Mouse (Mus musculus) left cerebral cortex, postnatal 25 days (tissue): ENCODE data around the gene Ddi2. TPM values are rescaled to one million over a fixed set of nuclear protein-coding genes. Genes with fewer than 3 reads are reported as not detected.

Experiments used
- DNase-seq, 2 experiments: peaks; one replicate each; pipeline ENCODE4 v3.0.0; 2022; ENCODE audit warnings: low spot score in 2 of 2, mixed read lengths in 1 of 2
- intact Hi-C: fragments of 180-260 bp; cut with DNase I; formaldehyde crosslinking; loops from one replicate; pipeline ENCODE4 v1.15.1; 2025
- total RNA-seq, 2 experiments: library from RNA; stranded (reverse); gene quantifications; 2 replicates each; pipeline ENCODE4 v1.2.3; 2021

Ddi2 gene
- total RNA-seq, 2 experiments from 2014 or later = 39.8 to 41.1 TPM

DNA sequence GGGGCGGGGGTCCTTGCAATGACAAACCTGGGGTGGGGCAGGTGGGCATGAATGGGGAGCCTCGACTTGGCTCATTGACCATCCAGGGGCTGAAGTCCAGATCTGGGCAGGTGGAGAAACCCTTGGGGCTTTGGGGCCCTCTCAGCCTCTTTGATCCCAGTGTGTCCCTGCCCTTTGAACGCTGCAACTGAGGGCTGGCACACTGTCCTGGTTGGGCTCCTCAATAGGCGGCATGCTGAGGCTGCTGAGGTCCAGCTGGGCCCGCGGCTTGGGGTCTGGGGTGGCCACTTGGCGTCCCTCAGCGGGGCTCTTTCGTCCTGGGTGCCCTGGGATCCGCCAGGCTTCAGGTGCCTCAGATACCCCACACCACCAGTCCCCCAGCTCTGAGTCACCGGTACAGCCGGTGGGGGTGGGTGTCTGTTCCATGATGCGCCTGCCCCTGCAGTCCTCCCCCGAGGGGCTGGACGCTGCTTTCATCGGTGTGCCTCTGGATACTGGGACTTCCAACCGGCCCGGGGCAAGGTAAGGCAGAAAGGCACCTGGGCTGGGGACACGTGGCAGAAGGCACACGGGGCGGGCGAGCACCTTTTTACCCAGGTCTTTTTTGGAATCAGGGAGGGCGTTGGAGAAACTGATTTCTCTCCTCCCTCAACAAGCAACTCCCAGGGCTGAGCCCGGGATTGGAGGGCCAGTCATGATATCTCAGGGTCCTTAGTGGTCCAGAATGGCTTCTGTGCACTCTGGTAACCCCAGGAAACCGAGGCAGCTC, 23.5 kb upstream of the Ddi2 start, which contains the start of gene Agmat:
Gene Agmat (plus strand): TSS at position 95 of the 769 bp plus-strand sequence.
- intact Hi-C loops = no loop called here
- no peak for DNase-seq

DNA sequence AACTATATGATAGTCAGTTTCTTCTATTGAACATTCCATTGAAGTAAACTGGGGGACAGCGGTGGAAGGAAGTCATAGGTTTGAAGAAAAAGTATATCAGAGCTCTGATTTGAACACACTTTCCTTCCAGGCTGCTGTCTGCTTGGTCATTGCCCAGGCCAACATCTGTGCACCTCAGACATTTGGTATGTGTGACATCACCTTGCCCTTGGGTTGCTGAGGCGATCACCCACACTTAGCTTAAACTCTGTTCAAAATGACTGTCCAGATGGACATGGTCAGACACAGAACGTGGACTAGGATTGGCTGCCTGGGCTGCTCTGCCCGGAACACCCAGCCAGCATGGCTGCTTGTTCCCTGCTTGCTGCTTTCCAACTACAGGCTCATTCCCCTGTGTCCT, 19.2 kb upstream of the Ddi2 start:
- intact Hi-C loops = no loop called here
- DNase-seq = no peak

DNA sequence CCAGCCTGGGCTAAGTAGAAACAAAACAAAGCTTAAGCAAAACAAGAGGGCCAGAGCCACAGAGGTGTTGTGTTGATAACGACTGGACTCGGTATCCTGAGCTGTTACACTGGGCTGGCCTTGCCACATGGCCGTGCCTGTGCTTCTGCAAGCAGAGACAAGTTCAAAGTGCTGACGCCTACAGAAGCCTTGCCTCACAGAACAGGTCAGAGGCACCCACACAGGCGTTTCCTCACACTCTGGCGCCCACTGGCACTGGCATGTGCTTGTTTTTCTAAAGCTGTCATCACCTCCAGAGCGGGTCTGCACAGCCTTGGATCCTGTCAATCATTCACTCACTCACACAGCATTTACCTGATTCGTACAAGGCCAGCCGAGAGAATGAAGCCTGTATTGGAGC, 18.6 kb upstream of the Ddi2 start:
- no peak for DNase-seq
- intact Hi-C loops = no loop called here

DNA sequence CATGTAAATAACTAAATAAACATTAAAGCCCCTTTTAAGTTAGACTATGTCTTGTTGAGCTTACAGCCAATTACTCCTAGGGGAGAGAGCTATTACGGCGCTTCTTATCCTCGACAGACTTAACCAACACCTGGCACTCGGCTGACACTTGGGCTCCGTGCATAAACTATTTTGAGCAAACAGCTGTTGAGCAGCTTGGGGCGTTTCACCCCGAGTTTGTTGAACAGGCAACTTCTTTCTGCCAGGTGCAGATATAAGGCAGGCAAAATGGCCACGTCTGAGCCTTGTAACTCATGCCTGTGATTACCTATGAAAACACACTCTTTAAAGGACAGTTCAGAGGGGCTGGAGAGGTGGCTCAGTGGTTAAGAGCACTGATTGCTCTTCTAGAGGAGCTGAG, 14.8 kb upstream of the Ddi2 start:
- no peak for DNase-seq
- intact Hi-C loops = no loop called here

DNA sequence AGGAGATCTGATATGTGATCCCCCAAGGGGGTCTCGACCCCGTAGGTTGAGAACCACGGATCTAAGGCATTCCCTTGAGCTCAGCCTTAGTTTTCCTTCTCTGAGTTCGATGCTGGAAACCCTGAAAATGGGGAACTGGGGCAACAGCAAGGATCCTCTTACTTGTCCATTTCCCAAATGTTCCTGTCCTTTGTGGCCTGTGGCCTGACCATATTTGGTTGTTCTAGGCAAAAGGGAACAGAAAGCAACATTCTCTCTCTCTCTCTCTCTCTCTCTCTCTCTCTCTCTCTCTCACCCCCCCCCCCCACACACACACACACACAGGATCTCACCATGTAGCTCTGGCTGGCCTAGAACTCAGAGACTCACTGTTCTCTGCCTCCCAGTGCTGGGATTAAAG, 13.6 kb upstream of the Ddi2 start:
- no peak for DNase-seq
- intact Hi-C loops = no loop called here

- intact Hi-C loops = no loop called here
- DNase-seq = no peak
Measured at GRCm38 (mm10) chr4:141735206-141735560, 12.0 kb upstream of the Ddi2 start.

GRCm38 (mm10) chr4:141734446-141735205, 11.4 kb upstream of the Ddi2 start:
- peak; percentile 94 to 98 for DNase-seq
- intact Hi-C loops = no loop called here

DNA sequence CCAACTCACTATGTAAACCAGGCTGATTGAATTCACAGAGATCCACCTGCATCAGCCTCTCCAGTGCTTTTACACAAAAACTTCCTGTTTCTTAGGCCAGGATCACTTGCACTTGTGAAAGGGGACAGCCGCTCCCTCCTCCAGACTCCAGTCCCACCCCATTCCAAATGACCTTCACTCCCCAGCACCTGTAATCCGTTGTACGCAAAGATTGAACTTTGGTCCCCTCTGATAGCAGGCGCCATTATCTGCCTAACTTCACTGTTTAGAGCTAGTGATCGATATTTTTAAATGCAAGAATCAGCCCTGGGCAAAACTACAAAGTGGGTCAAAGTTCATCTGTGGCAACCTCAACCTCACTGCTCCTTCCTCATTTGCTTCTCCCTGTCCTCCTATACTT, 8.5 kb upstream of the Ddi2 start:
- intact Hi-C loops = no loop called here
- DNase-seq = no peak

DNA sequence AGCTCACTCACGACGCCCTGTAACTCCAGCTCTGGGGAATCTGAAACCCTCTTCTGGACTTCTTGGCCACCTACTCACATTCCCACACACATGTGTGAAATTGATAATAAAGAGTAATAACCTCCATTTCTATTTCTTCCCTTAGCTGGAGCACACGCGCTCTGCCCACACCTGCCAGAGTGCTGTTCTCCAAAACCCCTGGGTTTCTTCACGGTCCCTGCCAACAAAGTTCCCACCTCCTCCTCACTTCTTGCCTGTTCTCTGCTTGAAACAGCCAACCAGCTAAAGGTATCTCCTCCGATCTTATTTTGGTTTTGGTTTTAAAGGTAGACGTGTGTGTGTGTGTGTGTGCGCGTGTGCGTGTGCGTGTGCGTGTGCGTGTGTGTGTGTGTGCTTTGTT, 7.2 kb upstream of the Ddi2 start:
- intact Hi-C loops = no loop called here
- peak; percentile 33 to 75 for DNase-seq

DNA sequence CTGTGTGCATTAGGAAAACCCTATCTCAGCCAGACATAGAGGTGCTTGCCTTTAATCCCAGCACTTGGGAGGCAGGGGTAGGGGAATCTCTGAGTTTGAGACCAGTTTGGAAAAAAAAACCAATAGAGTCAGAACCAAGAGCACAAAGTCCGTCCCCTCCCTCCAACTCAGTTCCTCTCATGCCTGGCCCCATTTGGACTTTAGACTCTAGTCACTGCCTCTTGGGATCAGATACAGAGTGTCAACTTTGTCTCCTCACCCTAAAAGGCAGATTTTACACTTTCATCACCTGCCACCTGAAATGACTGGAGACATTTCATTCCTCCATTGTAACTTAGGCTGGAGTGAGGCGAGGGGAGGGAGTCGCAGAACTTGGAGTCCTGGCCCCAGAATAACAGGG, 6.0 kb upstream of the Ddi2 start:
- intact Hi-C loops = no loop called here
- DNase-seq = no peak

GRCm38 (mm10) chr4:141725738-141726137, 2.5 kb upstream of the Ddi2 start:
- no peak for DNase-seq
- intact Hi-C loops = no loop called here

- DNase-seq = no peak
- intact Hi-C loops = no loop called here
Measured at GRCm38 (mm10) chr4:141725277-141725676, 2.1 kb upstream of the Ddi2 start.

DNA sequence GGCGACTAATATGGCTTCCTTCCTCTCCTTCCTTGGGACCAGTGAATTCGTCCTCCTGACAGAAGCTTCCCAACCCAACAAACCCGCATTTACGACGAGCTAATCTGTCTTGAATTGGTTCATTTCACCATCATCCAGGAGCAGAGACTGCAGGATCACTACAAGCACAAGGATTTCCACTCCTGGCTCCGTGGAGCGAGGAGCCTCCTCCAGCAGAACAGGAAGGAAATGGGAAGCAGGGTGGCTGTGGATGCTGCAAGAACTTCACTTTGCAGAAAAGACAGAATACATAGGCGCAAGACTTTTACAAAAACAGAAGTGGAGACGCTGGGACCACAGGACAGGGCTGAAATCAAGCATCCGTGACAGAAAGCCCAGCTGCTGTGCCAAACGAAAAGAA, 1.4 kb upstream of the Ddi2 start:
- DNase-seq = no peak
- intact Hi-C loops = no loop called here

GRCm38 (mm10) chr4:141723673-141724068, 452 bp upstream of the Ddi2 start:
- no peak for DNase-seq

GRCm38 (mm10) chr4:141721961-141722360, 1.3 kb downstream of the Ddi2 start:
- intact Hi-C loops = loop anchor here (2.0 kb wide), 1 partner anchor 69 kb away; the partner anchor contains the start of gene Dnajc16

More at GRCm38 (mm10) chr4:141723673-141724068, 452 bp upstream of the Ddi2 start:
- intact Hi-C loops = loop anchor here (2.0 kb wide), 1 partner anchor 67 kb away; the partner anchor contains the start of gene Dnajc16

GRCm38 (mm10) chr4:141720761-141721523, 2.3 kb downstream of the Ddi2 start:
- no peak for DNase-seq
- intact Hi-C loops = no loop called here

More at GRCm38 (mm10) chr4:141721961-141722360, 1.3 kb downstream of the Ddi2 start:
- DNase-seq = no peak

DNA sequence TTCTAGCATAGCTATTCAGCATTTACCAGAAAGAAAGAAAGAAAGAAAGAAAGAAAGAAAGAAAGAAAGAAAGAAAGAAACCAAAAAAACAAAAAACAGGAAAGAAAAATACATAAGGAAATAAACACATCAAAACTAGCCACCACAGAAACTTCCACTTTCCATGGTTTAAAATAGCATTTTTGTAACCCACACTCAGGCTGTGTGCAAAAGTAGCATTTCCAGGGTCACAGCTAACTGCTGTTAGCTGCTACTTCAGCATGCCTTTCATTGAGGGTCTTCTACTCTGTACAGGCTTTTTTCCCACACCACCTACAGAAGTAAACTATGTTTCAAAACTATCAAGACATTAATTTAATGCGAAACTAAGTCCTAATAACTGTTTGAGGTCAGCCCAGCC, 3.9 kb downstream of the Ddi2 start:
- intact Hi-C loops = no loop called here
- DNase-seq = no peak

GRCm38 (mm10) chr4:141717633-141718032, 5.6 kb downstream of the Ddi2 start:
- intact Hi-C loops = no loop called here

DNA sequence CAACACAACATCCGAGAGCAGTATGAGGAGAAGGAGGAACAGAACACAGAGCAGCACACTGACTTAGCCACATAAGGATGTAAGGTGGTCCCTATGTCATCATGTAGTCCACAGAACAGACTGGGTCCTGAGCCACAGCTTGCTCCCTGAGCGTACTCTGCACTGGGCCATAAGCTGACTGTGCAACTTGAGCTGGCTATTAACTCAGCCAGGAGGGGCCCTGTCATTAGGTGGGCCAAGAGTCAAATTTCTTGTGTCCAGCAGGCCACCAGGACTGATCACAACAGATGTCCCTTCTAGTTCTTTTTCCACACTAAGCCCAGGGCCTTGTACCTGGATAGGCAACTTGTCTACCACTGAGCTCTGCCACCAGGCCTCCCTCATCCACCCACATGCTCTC, 8.2 kb downstream of the Ddi2 start:
- no peak for DNase-seq
- intact Hi-C loops = no loop called here

More at GRCm38 (mm10) chr4:141717633-141718032, 5.6 kb downstream of the Ddi2 start:
- no peak for DNase-seq

DNA sequence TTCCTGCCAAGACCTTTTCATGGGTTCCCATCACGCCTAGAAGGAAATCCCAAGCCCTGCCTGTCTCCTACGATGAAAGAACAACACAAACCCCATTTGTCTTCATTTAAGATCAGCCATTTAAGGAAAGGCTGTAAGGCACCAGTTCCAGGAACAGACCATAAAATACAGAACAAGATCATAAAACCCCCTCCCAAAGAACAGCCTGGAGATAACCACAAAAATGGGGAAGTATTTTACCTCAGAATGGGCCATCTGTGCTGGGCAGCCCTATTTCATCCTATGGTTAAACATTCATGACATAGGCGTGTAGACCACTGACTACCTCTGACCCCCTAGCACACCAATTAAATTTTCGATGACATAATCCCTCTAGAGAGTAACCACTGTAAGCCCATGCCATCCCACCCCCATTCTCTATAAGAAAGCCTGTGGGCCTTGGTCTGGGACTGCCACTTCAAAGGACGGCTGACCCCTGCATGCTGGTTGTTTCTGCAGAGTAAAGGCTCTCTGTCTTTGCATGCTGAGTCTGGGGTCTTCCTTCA, 9.5 kb downstream of the Ddi2 start:
- DNase-seq = no peak
- intact Hi-C loops = no loop called here
